Mouse (Mus musculus) gastrocnemius, postnatal 14 days (tissue): ENCODE data around the gene Vcan. TPM values are rescaled to one million over a fixed set of nuclear protein-coding genes. Genes with fewer than 3 reads are reported as not detected.

ENCODE experiments used
- DNase-seq: peaks from one replicate; pipeline ENCODE4 v3.0.0; 2021; ENCODE audit warnings: mixed read lengths
- intact Hi-C: fragments of 180-260 bp; cut with DNase I; formaldehyde crosslinking; loops from one replicate; pipeline ENCODE4 v1.15.1; 2025; ENCODE audit warnings: low total_unique reads
- total RNA-seq, 2 experiments: library from RNA; stranded (reverse); gene quantifications; 2 replicates each; pipeline ENCODE4 v1.2.3; 2021

The Vcan gene
- total RNA-seq, 2 experiments from 2014 or later, result 19.3 to 27.2 TPM

GRCm38 (mm10) chr13:89738776-89739695, 3.3 kb downstream of the Vcan start:
- intact Hi-C loops, result no loop called here
- peak; percentile 93 for DNase-seq

GRCm38 (mm10) chr13:89738275-89738674, 4.0 kb downstream of the Vcan start:
- DNase-seq, result no peak
- intact Hi-C loops, result no loop called here

DNA sequence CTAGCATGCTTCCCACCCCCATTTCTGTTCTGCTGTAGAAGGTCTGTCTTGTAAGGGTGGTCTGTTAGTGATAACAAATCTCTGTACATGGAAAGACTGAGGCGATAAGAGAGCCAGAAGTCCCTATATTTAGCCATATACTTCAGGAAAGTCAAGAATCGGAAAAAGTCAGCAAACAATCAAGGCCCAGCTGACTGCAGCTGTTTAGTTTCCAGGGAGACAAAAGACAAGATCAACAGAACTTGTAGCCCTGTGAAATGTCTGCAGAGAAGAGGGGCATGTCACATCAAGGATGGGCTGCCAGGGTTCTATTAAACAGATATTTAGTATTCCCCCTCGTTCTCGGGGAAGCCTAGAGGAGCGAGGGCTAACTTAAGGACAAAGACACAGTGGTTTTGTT, 7.2 kb downstream of the Vcan start:
- no peak for DNase-seq
- intact Hi-C loops, result no loop called here

DNA sequence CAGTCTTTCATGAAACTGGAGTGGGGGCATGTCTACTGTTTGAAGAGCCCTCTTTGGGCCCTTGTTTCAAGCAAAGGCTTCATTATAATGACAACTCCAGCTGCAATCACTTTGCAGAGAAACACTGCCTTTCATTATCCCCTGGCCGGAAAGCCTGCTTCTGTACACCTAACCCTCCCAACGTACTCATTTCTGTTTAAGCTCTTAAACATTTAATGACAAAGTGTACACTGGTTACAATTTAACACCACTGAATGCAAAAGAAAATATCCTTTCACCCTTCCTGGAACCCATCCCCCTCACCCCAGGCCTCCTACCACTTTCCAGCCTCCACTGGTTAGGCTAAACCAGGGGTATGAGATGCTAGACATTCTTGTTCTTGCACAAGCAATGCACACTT, 15.8 kb downstream of the Vcan start:
- intact Hi-C loops, result no loop called here
- DNase-seq, result no peak

- intact Hi-C loops, result no loop called here
- DNase-seq, result no peak
These were observed 21.8 kb downstream of the Vcan start for GRCm38 (mm10) chr13:89720497-89720896.

- intact Hi-C loops, result no loop called here
- DNase-seq, result no peak
These were observed 32.7 kb downstream of the Vcan start for GRCm38 (mm10) chr13:89709497-89710201.

DNA sequence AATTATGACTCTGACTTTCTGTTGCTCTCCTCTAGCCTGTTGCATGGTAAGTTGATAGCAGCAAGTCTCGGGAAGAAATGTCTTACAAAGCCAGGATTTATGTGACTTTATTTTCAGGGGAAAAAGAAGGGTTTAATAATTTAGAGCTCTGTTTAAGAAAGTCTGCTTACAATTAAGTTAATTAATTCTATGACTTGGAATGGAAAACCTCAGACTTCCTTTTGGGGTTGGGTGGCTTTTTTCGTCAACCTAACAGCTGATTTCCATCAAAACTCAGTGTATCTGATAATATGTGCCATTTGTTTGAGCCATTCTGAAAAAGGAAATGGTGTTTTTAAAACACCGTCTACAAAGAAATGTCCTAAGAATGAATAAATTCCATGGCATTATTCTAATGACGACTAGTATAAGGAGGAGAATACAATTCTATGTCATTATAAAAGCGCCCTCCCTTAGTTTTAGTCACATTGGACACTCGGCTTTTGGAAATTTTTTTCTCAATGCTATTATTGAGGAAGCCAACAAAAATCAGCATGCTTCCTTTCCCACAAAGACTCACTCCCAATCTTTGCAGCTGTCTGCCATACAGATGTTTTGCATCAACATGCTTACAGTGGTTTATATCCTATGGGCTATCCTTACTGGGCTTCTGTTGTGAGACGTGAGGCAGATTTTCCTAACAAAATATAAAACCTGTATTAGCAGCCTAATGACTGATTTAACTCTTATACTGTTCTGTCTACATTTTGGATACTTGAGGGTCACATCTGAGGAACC, 34.0 kb downstream of the Vcan start:
- DNase-seq, result no peak

DNA sequence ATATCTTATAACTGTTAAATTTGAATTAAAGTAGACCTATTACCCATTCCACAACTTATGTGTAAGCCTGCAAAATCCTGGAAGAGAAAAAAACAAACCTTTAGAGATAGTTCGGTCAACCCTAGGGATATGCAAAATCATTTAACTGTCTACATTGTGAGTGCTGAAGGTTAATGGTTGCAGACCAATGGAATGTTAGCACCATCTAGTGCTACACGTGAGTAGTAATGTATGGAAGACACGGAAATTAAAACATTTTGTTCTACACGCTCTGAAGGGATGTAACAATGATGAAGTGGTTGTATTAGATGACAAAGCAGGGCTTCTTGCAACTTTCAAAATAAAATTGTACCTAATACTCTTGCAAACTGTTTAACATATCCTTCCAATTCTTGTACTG, 39.9 kb downstream of the Vcan start:
- intact Hi-C loops, result no loop called here
- DNase-seq, result no peak

More for the DNA sequence above, 34.0 kb downstream of the Vcan start:
- intact Hi-C loops, result no loop called here

GRCm38 (mm10) chr13:89699998-89700555, 42.2 kb downstream of the Vcan start:
- no peak for DNase-seq
- intact Hi-C loops, result no loop called here

- intact Hi-C loops, result no loop called here
These were observed 49.7 kb downstream of the Vcan start for GRCm38 (mm10) chr13:89692597-89692996.

GRCm38 (mm10) chr13:89683490-89683889, 58.8 kb downstream of the Vcan start:
- DNase-seq, result no peak
- intact Hi-C loops, result no loop called here

More at GRCm38 (mm10) chr13:89692597-89692996, 49.7 kb downstream of the Vcan start:
- no peak for DNase-seq

GRCm38 (mm10) chr13:89682254-89682653, 60.1 kb downstream of the Vcan start:
- DNase-seq, result no peak
- intact Hi-C loops, result no loop called here

- intact Hi-C loops, result no loop called here
- DNase-seq, result no peak
These were observed 62.6 kb downstream of the Vcan start for GRCm38 (mm10) chr13:89679756-89680155.

GRCm38 (mm10) chr13:89670505-89670904, 71.8 kb downstream of the Vcan start:
- intact Hi-C loops, result loop anchor here (5.0 kb wide), 1 partner anchor 1172 kb away; no protein-coding TSS in a partner anchor
- DNase-seq, result no peak

GRCm38 (mm10) chr13:89668981-89669880, 73.1 kb downstream of the Vcan start:
- intact Hi-C loops, result loop anchor here (5.0 kb wide), 1 partner anchor 1218 kb away; no protein-coding TSS in a partner anchor
- no peak for DNase-seq

DNA sequence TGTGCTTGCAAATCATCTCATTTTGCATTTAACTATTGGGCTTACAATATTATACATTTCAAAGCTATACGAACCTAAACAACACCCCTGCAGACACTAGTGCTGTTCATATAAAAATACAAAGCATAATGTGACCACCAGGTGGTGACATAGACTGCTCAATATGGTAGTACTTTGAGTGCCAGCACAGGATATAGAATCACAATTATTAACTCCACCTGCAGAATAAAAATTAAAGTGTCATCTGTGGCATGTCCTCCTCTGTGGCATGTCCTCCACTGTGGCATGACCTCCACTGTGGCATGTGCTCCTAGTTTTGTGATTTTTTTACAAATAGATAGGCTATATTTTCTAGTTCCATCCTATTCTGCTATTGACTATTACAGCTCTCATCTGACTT, 74.2 kb downstream of the Vcan start:
- intact Hi-C loops, result loop anchor here (5.0 kb wide), 1 partner anchor 1219 kb away; no protein-coding TSS in a partner anchor
- no peak for DNase-seq

DNA sequence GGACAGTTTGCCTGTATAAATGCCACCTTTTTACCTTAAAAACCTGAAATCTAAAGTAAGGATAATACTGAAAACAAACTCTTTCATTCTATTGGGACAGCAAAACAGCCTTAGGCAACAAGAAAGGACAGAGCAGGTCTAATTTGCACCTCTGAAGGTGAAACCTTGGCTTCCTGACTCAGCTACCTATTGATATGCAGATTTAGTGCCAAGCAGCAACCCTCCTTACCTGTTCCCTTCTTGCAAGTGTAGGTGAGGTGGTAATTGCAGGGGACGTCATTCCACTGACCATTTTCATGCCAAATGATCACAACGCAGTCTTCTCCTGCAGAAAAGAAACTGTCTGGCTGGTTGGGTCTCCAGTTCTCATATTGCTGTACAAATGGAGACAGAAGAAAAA, 80.6 kb downstream of the Vcan start:
- DNase-seq, result no peak
- intact Hi-C loops, result no loop called here

DNA sequence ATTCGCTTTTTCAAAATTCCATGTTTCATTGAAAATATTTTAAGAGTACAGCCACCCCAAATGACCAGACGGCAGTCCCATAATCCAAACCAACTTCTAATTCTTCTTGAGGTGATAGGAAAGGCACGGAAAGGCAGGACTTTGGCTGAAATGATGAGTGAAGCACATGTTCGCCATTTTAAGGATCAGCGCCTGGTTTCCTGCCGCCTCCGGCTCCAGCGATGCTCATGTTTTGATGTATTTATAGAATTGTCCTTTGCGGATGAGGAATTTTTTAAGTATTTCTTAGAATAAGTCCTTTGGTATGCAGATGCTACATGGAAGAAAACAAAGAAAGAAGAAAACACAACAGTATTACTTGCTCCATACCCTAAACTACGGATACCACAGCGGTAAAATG, 85.3 kb downstream of the Vcan start:
- intact Hi-C loops, result no loop called here
- DNase-seq, result no peak

GRCm38 (mm10) chr13:89653279-89653678, 89.0 kb downstream of the Vcan start:
- no peak for DNase-seq
- intact Hi-C loops, result no loop called here
